Mouse (Mus musculus) embryonic facial prominence, embryonic 14.5 days (tissue): ENCODE measurements around the gene Tekt1. TPM values are rescaled to one million over a fixed set of nuclear protein-coding genes. Genes with fewer than 3 reads are reported as not detected.
A peak's percentile ranks its signal among the peaks of the same experiment; 100 is the strongest.

Experiments
- ATAC-seq: fragments of 200-750 bp; cut with Nextera tagmentation; 2 replicates; pipeline ENCODE4 v1.8.0; 2017; ENCODE audit warnings: low read depth, moderate number of reproducible peaks, moderate TSS enrichment
- DNase-seq: peaks from one replicate; pipeline ENCODE4 v3.0.0-alpha.2; 2015; ENCODE audit warnings: low spot score
- H3K27ac ChIP-seq: fragments of 300-500 bp; sonication (generic); replicated peaks from 2 replicates; pipeline ENCODE4 v1.5.1; 2014; ENCODE audit warnings: low read depth, mild to moderate bottlenecking, low read length, moderate library complexity
- H3K27me3 ChIP-seq: fragments of 300-500 bp; sonication (generic); replicated peaks from 2 replicates; pipeline ENCODE4 v1.6.1; 2014; ENCODE audit warnings: low read length; ENCODE audit not compliant: control insufficient read depth, insufficient read depth
- H3K36me3 ChIP-seq: fragments of 300-500 bp; sonication (generic); 2 replicates; pipeline ENCODE4 v1.6.1; 2014; ENCODE audit warnings: low read length, mixed read lengths; ENCODE audit not compliant: control insufficient read depth, insufficient read depth
- H3K4me1 ChIP-seq: fragments of 300-500 bp; sonication (generic); 2 replicates; pipeline ENCODE4 v1.6.1; 2014; ENCODE audit warnings: antibody characterized with exemption, low read length; ENCODE audit not compliant: control insufficient read depth, insufficient read depth
- H3K4me2 ChIP-seq: fragments of 300-500 bp; sonication (generic); 2 replicates; pipeline ENCODE4 v1.6.1; 2014; ENCODE audit warnings: low read depth, mild to moderate bottlenecking, low read length, moderate library complexity, mixed read lengths
- H3K4me3 ChIP-seq: fragments of 300-500 bp; sonication (generic); 2 replicates; pipeline ENCODE4 v1.5.1; 2014; ENCODE audit warnings: low read depth, mild to moderate bottlenecking, low read length
- H3K9ac ChIP-seq: fragments of 300-500 bp; sonication (generic); 2 replicates; pipeline ENCODE4 v1.6.1; 2014; ENCODE audit warnings: low read depth, mild to moderate bottlenecking, low read length, moderate library complexity, mixed read lengths
- H3K9me3 ChIP-seq: fragments of 300-500 bp; sonication (generic); 2 replicates; pipeline ENCODE4 v1.6.1; 2016; ENCODE audit warnings: low read length; ENCODE audit not compliant: control insufficient read depth
- WGBS: fragments of 180-500 bp; shearing (Covaris S2); extraction: QIAGEN DNeasy Blood & Tissue Kit; methylation state at CpG from one replicate; pipeline ENCODE4 v1.1.7; 2014; 5-methylcytosine and 5-hydroxymethylcytosine counted together
- microRNA-seq: library from miRNA; unstranded; fragments of <30 nt; microRNA quantifications from one replicate; pipeline ENCODE4, GENCODE M21; 2016; ENCODE audit warnings: borderline number of aligned reads
- polyA plus RNA-seq: library from polyadenylated mRNA; unstranded; fragments of >200 nt; fragmentation: Nextera tagmentation; extraction: Ambion mirVana; gene quantifications from 2 replicates; pipeline ENCODE4 v1.2.1, GENCODE M21; 2014

Gene Tekt1
- polyA plus RNA-seq, 1 experiment from 2014 or later: 12.5 TPM

GRCm38 (mm10) chr11:72302230-72302629, 60.0 kb downstream of the Tekt1 start:
- no peak overlapping the region for H3K4me3 ChIP-seq
- H3K27ac ChIP-seq: no peak overlapping the region
- DNase-seq: peak; percentile 9
- H3K36me3 ChIP-seq: no peaks in the 10 kb centered on the region
- no peak overlapping the region for H3K4me2 ChIP-seq
- no peaks in the 10 kb centered on the region for H3K4me1 ChIP-seq
- no peaks in the 10 kb centered on the region for H3K27me3 ChIP-seq
- no peak for ATAC-seq
- no peak overlapping the region for H3K9ac ChIP-seq
- no peaks in the 10 kb centered on the region for H3K9me3 ChIP-seq
- 74% methylated on average over 7 of the region's 7 CpGs for WGBS

DNA sequence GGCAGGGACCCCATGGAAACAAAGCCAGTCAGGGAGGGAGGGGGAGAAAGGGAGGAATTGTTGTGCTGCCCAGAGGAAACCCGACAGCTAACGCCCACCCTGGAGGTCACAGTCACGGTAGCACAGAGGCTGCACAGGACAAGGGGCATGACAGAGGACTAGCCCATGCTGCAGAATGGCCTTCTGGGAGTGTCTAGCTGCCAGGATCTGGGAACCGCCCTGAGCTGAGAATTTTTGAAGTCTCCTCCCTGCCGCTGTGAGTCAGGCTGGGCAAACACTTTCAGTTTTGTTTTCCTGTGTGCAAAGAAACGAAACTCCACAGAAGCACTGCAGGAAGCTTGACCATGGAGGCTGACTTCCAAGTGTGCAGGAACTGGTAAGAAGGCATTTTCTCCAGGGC, 60.9 kb downstream of the Tekt1 start, which contains the start of gene Xaf1:
Xaf1 (plus strand) TSS at position 296 of the 400 bp plus-strand sequence.
- Histone ChIP-seq H3K4me3 (no peak within 1 kb of the TSS), H3K4me1 (no peaks in the 10 kb centered on the region), H3K36me3 (no peaks in the 10 kb centered on the region), H3K27ac (no peak within 1 kb of the TSS), H3K9ac (no peak within 1 kb of the TSS), H3K9me3 (no peaks in the 10 kb centered on the region), H3K4me2 (peak within 1 kb of the TSS; percentile 33), H3K27me3 (no peaks in the 10 kb centered on the region)
- ATAC-seq (no peak), DNase-seq (peak; percentile 61)
- 11% methylated on average over 5 of the region's 6 CpGs for WGBS

Small RNA genes lying within 50 kb of the gene (microRNA-seq; reads per million reads assigned to microRNA genes)
- gene Mir6338: not detected

Other genes with a start within 250 kb of the Tekt1 start
- 0.89 and 0.96 TPM in 2 replicates for gene Pitpnm3, start 226.7 kb downstream of the Tekt1 start, polyA plus RNA-seq
- 0.13 and 0.15 TPM in 2 replicates for gene Gm43951, start 155.6 kb downstream of the Tekt1 start, polyA plus RNA-seq
- gene 4933427D14Rik, start 155.0 kb downstream of the Tekt1 start, polyA plus RNA-seq: 9.0 and 11.8 TPM in 2 replicates
- 197 and 203 TPM in 2 replicates for gene Txndc17, start 154.9 kb downstream of the Tekt1 start, polyA plus RNA-seq
- 40.6 and 42.0 TPM in 2 replicates for gene Med31, start 146.8 kb downstream of the Tekt1 start, polyA plus RNA-seq
- 8.3 and 14.0 TPM in 2 replicates for gene Slc13a5, start 95.2 kb downstream of the Tekt1 start, polyA plus RNA-seq
- 3.2 TPM in 2 replicates for gene Xaf1, start 60.8 kb downstream of the Tekt1 start, polyA plus RNA-seq
- not detected in 2 replicates for gene Fbxo39, start 48.0 kb downstream of the Tekt1 start, polyA plus RNA-seq
- 24.8 and 26.7 TPM in 2 replicates for gene Smtnl2, start 49.3 kb upstream of the Tekt1 start, polyA plus RNA-seq
- 1.8 and 2.5 TPM in 2 replicates for gene Ggt6, start 73.1 kb upstream of the Tekt1 start, polyA plus RNA-seq
- 114 and 123 TPM in 2 replicates for gene Mybbp1a, start 78.9 kb upstream of the Tekt1 start, polyA plus RNA-seq
- gene Spns2, start 127.5 kb upstream of the Tekt1 start, polyA plus RNA-seq: 6.0 and 9.5 TPM in 2 replicates
- gene Spns3, start 188.1 kb upstream of the Tekt1 start, polyA plus RNA-seq: 0.18 and 0.54 TPM in 2 replicates
- 58.5 and 66.8 TPM in 2 replicates for gene Ube2g1, start 244.8 kb upstream of the Tekt1 start, polyA plus RNA-seq